Mouse (Mus musculus): ENCODE results near the gene Plk3.
"Not testable (repeated sequence)": the region's sequence is repeated elsewhere in the genome, so short reads cannot be mapped to it uniquely, and the experiment has no call there.

Gene Plk3

GRCm38 (mm10) chr4:117133817-117134600 is at the start of gene Plk3:
Plk3 (minus strand) TSS chr4:117133963.
- peak; percentile 97 to 98 for DNase-seq (ENCODE audit: low spot score in 2 of 2)

GRCm38 (mm10) chr4:117182759-117183096 is 49.0 kb upstream of the Plk3 start:
- DNase-seq (ENCODE audit: low spot score in 2 of 2), result not testable (repeated sequence)

- DNase-seq (ENCODE audit: low spot score in 2 of 2), result peak; percentile 88 to 92
Observed at GRCm38 (mm10) chr4:117181863-117182758, 48.3 kb upstream of the Plk3 start, which contains the start of gene Kif2c. Kif2c (minus strand) TSS chr4:117182639.

GRCm38 (mm10) chr4:117169936-117170335 is 36.2 kb upstream of the Plk3 start:
- DNase-seq (ENCODE audit: low spot score in 2 of 2), result no peak

- no peak for DNase-seq (ENCODE audit: low spot score in 2 of 2)
Observed at GRCm38 (mm10) chr4:117161183-117161582, 27.4 kb upstream of the Plk3 start.

- DNase-seq (ENCODE audit: low spot score in 2 of 2), result no peak
Observed at GRCm38 (mm10) chr4:117159666-117160065, 25.9 kb upstream of the Plk3 start.

- no peak for DNase-seq (ENCODE audit: low spot score in 2 of 2)
Observed at GRCm38 (mm10) chr4:117156372-117156771, 22.6 kb upstream of the Plk3 start.

- DNase-seq (ENCODE audit: low spot score in 2 of 2), result peak; percentile 86 to 88
Observed at GRCm38 (mm10) chr4:117155792-117156355, 22.1 kb upstream of the Plk3 start, which contains the start of gene Rps8. Rps8 (minus strand) TSS chr4:117156243.

- no peak for DNase-seq (ENCODE audit: low spot score in 2 of 2)
Observed at GRCm38 (mm10) chr4:117155020-117155791, 21.4 kb upstream of the Plk3 start.

- no peak for DNase-seq (ENCODE audit: low spot score in 2 of 2)
Observed at GRCm38 (mm10) chr4:117152714-117153113, 19.0 kb upstream of the Plk3 start.

- DNase-seq (ENCODE audit: low spot score in 2 of 2), result no peak
Observed at GRCm38 (mm10) chr4:117151416-117151815, 17.7 kb upstream of the Plk3 start.

GRCm38 (mm10) chr4:117150212-117150733 is 16.5 kb upstream of the Plk3 start:
- no peak for DNase-seq (ENCODE audit: low spot score in 2 of 2)

- DNase-seq (ENCODE audit: low spot score in 2 of 2), result no peak
Observed at GRCm38 (mm10) chr4:117149291-117150211, 15.8 kb upstream of the Plk3 start.

GRCm38 (mm10) chr4:117148815-117149214 is 15.1 kb upstream of the Plk3 start:
- no peak for DNase-seq (ENCODE audit: low spot score in 2 of 2)

GRCm38 (mm10) chr4:117148047-117148713 is 14.4 kb upstream of the Plk3 start:
- no peak for DNase-seq (ENCODE audit: low spot score in 2 of 2)

GRCm38 (mm10) chr4:117146176-117146575 is 12.4 kb upstream of the Plk3 start:
- DNase-seq (ENCODE audit: low spot score in 2 of 2), result peak; percentile 81 to 88

- no peak for DNase-seq (ENCODE audit: low spot score in 2 of 2)
Observed at GRCm38 (mm10) chr4:117145248-117145647, 11.5 kb upstream of the Plk3 start.

GRCm38 (mm10) chr4:117143023-117143422 is 9.3 kb upstream of the Plk3 start:
- no peak for DNase-seq (ENCODE audit: low spot score in 2 of 2)

GRCm38 (mm10) chr4:117140613-117141012 is 6.8 kb upstream of the Plk3 start:
- DNase-seq (ENCODE audit: low spot score in 2 of 2), result no peak

- peak; percentile 60 to 74 for DNase-seq (ENCODE audit: low spot score in 2 of 2)
Observed at GRCm38 (mm10) chr4:117139217-117139612, 5.5 kb upstream of the Plk3 start.

Measured in spleen, postnatal 36 days (tissue).